Mouse (Mus musculus) lung, embryonic 16.5 days (tissue): ENCODE data around the gene 1110004F10Rik. TPM values are rescaled to one million over a fixed set of nuclear protein-coding genes. Genes with fewer than 3 reads are reported as not detected.
"Not testable (repeated sequence)": the region's sequence is repeated elsewhere in the genome, so short reads cannot be mapped to it uniquely, and the experiment has no call there.

Experiments
- ATAC-seq: fragments of 200-750 bp; cut with Nextera tagmentation; 2 replicates; pipeline ENCODE4 v1.8.0; 2017; ENCODE audit warnings: low read depth, mild to moderate bottlenecking, moderate library complexity
- H3K27ac ChIP-seq: fragments of 300-500 bp; sonication (generic); 2 replicates; pipeline ENCODE4 v1.5.1; 2014; ENCODE audit warnings: mild to moderate bottlenecking, control low read depth, low read length
- H3K27me3 ChIP-seq: fragments of 300-500 bp; sonication (generic); 2 replicates; pipeline ENCODE4 v1.6.1; 2014; ENCODE audit warnings: low read depth, low read length, mixed read lengths; ENCODE audit not compliant: control insufficient read depth, insufficient read depth
- H3K36me3 ChIP-seq: fragments of 300-500 bp; sonication (generic); 2 replicates; pipeline ENCODE4 v1.6.1; 2014; ENCODE audit warnings: low read length; ENCODE audit not compliant: control insufficient read depth, insufficient read depth
- H3K4me1 ChIP-seq: fragments of 300-500 bp; sonication (generic); replicated peaks from 2 replicates; pipeline ENCODE4 v1.6.1; 2014; ENCODE audit warnings: low read length, mixed read lengths; ENCODE audit not compliant: control insufficient read depth, insufficient read depth
- H3K4me2 ChIP-seq: fragments of 300-500 bp; sonication (generic); 2 replicates; pipeline ENCODE4 v1.6.1; 2014; ENCODE audit warnings: low read depth, low read length, control low read depth
- H3K4me3 ChIP-seq: fragments of 300-500 bp; sonication (generic); 2 replicates; pipeline ENCODE4 v1.5.1; 2014; ENCODE audit warnings: mild to moderate bottlenecking, low read length, control low read depth
- H3K9ac ChIP-seq: fragments of 300-500 bp; sonication (generic); 2 replicates; pipeline ENCODE4 v1.6.1; 2014; ENCODE audit warnings: low read length, control low read depth
- H3K9me3 ChIP-seq: fragments of 300-500 bp; sonication (generic); 2 replicates; pipeline ENCODE4 v1.6.1; 2016; ENCODE audit warnings: low read length; ENCODE audit not compliant: control insufficient read depth
- WGBS: fragments of 180-500 bp; shearing (Covaris S2); extraction: QIAGEN DNeasy Blood & Tissue Kit; methylation state at CpG from one replicate; pipeline ENCODE4 v1.1.7; 2014; 5-methylcytosine and 5-hydroxymethylcytosine counted together
- polyA plus RNA-seq: library from polyadenylated mRNA; unstranded; fragments of >200 nt; fragmentation: Nextera tagmentation; extraction: Ambion mirVana; gene quantifications from 2 replicates; pipeline ENCODE4 v1.2.1, GENCODE M21; 2015

The 1110004F10Rik gene
- polyA plus RNA-seq, 1 experiment from 2014 or later: 249 TPM

- not testable (repeated sequence) for ATAC-seq, H3K36me3 ChIP-seq, H3K9ac ChIP-seq, H3K27ac ChIP-seq, H3K4me1 ChIP-seq, H3K9me3 ChIP-seq, H3K27me3 ChIP-seq, H3K4me3 ChIP-seq, H3K4me2 ChIP-seq
- WGBS: 94% methylated on average over 10 of the region's 11 CpGs
These were observed 45.2 kb downstream of the 1110004F10Rik start, which contains the start of gene Gm4353 for GRCm38 (mm10) chr7:116084366-116084765. Gm4353 (minus strand) TSS chr7:116084635.

GRCm38 (mm10) chr7:116092710-116093465 is 53.7 kb downstream of the 1110004F10Rik start:
- Histone ChIP-seq H3K36me3 (no peaks in the 10 kb centered on the region), H3K4me2 (peak overlapping the region; percentile 86), H3K27me3 (no peaks in the 10 kb centered on the region), H3K9ac (peak overlapping the region; percentile 94), H3K9me3 (no peaks in the 10 kb centered on the region), H3K27ac (peak overlapping the region; percentile 91), H3K4me1 (peaks cover 10% of the 10 kb centered on the region), H3K4me3 (peak overlapping the region; percentile 81)
- peak; percentile 100 for ATAC-seq
- under 1% methylated on average over 38 of the region's 38 CpGs for WGBS

GRCm38 (mm10) chr7:116093466-116093850 is 54.3 kb downstream of the 1110004F10Rik start:
- H3K4me2 ChIP-seq: peak overlapping the region; percentile 86
- no peaks in the 10 kb centered on the region for H3K9me3 ChIP-seq
- peak overlapping the region; percentile 91 for H3K27ac ChIP-seq
- H3K4me1 ChIP-seq: peaks cover 10% of the 10 kb centered on the region
- peak overlapping the region; percentile 94 for H3K9ac ChIP-seq
- peak; percentile 84 for ATAC-seq
- WGBS: 1% methylated on average over 19 of the region's 19 CpGs
- peak overlapping the region; percentile 81 for H3K4me3 ChIP-seq
- no peaks in the 10 kb centered on the region for H3K27me3 ChIP-seq
- no peaks in the 10 kb centered on the region for H3K36me3 ChIP-seq

GRCm38 (mm10) chr7:116099952-116100528 is 60.8 kb downstream of the 1110004F10Rik start:
- H3K27ac ChIP-seq: no peak overlapping the region
- no peaks in the 10 kb centered on the region for H3K9me3 ChIP-seq
- H3K9ac ChIP-seq: no peak overlapping the region
- H3K4me3 ChIP-seq: no peak overlapping the region
- no peak overlapping the region for H3K4me2 ChIP-seq
- peaks cover 2% of the 10 kb centered on the region; the same call in 1 of the 2 replicates for H3K4me1 ChIP-seq
- 88% methylated on average over 7 of the region's 7 CpGs for WGBS
- no peaks in the 10 kb centered on the region for H3K27me3 ChIP-seq
- peaks cover 13% of the 10 kb centered on the region for H3K36me3 ChIP-seq
- no peak for ATAC-seq

- Histone ChIP-seq H3K4me3 (no peak overlapping the region), H3K27me3 (no peaks in the 10 kb centered on the region), H3K4me1 (no peaks in the 10 kb centered on the region), H3K9ac (no peak overlapping the region), H3K36me3 (peaks cover 21% of the 10 kb centered on the region), H3K9me3 (no peaks in the 10 kb centered on the region), H3K27ac (no peak overlapping the region), H3K4me2 (no peak overlapping the region)
- ATAC-seq: no peak
- WGBS: 95% methylated on average over 9 of the region's 9 CpGs
These were observed 63.9 kb downstream of the 1110004F10Rik start for GRCm38 (mm10) chr7:116103091-116103490.

- no peak overlapping the region for H3K4me2 ChIP-seq
- 65% methylated on average over 3 of the region's 3 CpGs for WGBS
- H3K27me3 ChIP-seq: no peaks in the 10 kb centered on the region
- peaks cover 2% of the 10 kb centered on the region; the same call in 1 of the 2 replicates for H3K36me3 ChIP-seq
- ATAC-seq: no peak
- no peaks in the 10 kb centered on the region for H3K4me1 ChIP-seq
- no peak overlapping the region for H3K9ac ChIP-seq
- H3K4me3 ChIP-seq: no peak overlapping the region
- no peak overlapping the region for H3K27ac ChIP-seq
- H3K9me3 ChIP-seq: no peaks in the 10 kb centered on the region
These were observed 71.5 kb downstream of the 1110004F10Rik start for GRCm38 (mm10) chr7:116110661-116111060.

- H3K27ac ChIP-seq: no peak overlapping the region
- no peaks in the 10 kb centered on the region for H3K9me3 ChIP-seq
- WGBS: 79% methylated on average over 6 of the region's 6 CpGs
- H3K4me2 ChIP-seq: no peak overlapping the region
- H3K9ac ChIP-seq: no peak overlapping the region
- H3K36me3 ChIP-seq: peaks cover 2% of the 10 kb centered on the region; the same call in 1 of the 2 replicates
- no peak for ATAC-seq
- H3K4me3 ChIP-seq: no peak overlapping the region
- H3K27me3 ChIP-seq: no peaks in the 10 kb centered on the region
- H3K4me1 ChIP-seq: no peaks in the 10 kb centered on the region
These were observed 72.3 kb downstream of the 1110004F10Rik start for GRCm38 (mm10) chr7:116111546-116111945.

GRCm38 (mm10) chr7:116115216-116115930 is 76.2 kb downstream of the 1110004F10Rik start:
- no peak overlapping the region for H3K9ac ChIP-seq
- no peaks in the 10 kb centered on the region for H3K36me3 ChIP-seq
- no peak overlapping the region for H3K4me2 ChIP-seq
- H3K4me3 ChIP-seq: no peak overlapping the region
- H3K9me3 ChIP-seq: 0 out of 2 replicates have a peak, but pooled peaks cover 3% of the 10 kb centered on the region
- no peaks in the 10 kb centered on the region for H3K27me3 ChIP-seq
- H3K4me1 ChIP-seq: no peaks in the 10 kb centered on the region
- ATAC-seq: no peak
- WGBS: 58% methylated on average over 12 of the region's 12 CpGs
- no peak overlapping the region for H3K27ac ChIP-seq

- Histone ChIP-seq H3K4me3 (no peak overlapping the region), H3K27me3 (no peaks in the 10 kb centered on the region), H3K4me2 (no peak overlapping the region), H3K9me3 (0 out of 2 replicates have a peak, but pooled peaks cover 3% of the 10 kb centered on the region), H3K9ac (no peak overlapping the region), H3K27ac (no peak overlapping the region), H3K4me1 (no peaks in the 10 kb centered on the region), H3K36me3 (no peaks in the 10 kb centered on the region)
- no peak for ATAC-seq
- WGBS: 69% methylated on average over 2 of the region's 2 CpGs
These were observed 76.8 kb downstream of the 1110004F10Rik start for GRCm38 (mm10) chr7:116115991-116116390.
